Mouse (Mus musculus) CD4-positive, CD25-positive, alpha-beta regulatory T cell (primary cell): ENCODE results near the gene Pigb. TPM values are rescaled to one million over a fixed set of nuclear protein-coding genes. Genes with fewer than 3 reads are reported as not detected.

ENCODE experiments used
- polyA plus RNA-seq: library from polyadenylated mRNA; unstranded; fragments of 100-300 nt; shearing (Covaris generic); gene quantifications from one replicate; pipeline ENCODE4 v1.2.1, GENCODE M21; 2017

The Pigb gene
- polyA plus RNA-seq: 28.3 TPM

GRCm38 (mm10) chr9:73040080-73040479 lies at the start of gene Pigb:
Gene Pigb, minus strand, starts transcription at chr9:73040378.

GRCm38 (mm10) chr9:73044146-73045079 lies 4.2 kb upstream of the Pigb start, which contains the start of gene Rab27a:
Gene Rab27a, plus strand, starts transcription at chr9:73044854.

GRCm38 (mm10) chr9:72985250-72986220 lies 54.6 kb downstream of the Pigb start, which contains the start of the genes Ccpg1os and Ccpg1:
Gene Ccpg1os, minus strand, starts transcription at chr9:72985382.
Gene Ccpg1, plus strand, starts transcription at chr9:72985429.

GRCm38 (mm10) chr9:72958521-72959450 lies 81.4 kb downstream of the Pigb start, which contains the start of the genes Dyx1c1 and Gm44503:
Gene Dyx1c1, plus strand, starts transcription at chr9:72958785.
Gene Gm44503, plus strand, starts transcription at chr9:72958852.

Other genes with a start within 250 kb of the Pigb start
- gene Prtg, start 233.5 kb downstream of the Pigb start, polyA plus RNA-seq: 0.12 TPM
- not detected for gene Pygo1, start 114.7 kb downstream of the Pigb start, polyA plus RNA-seq
- gene Dyx1c1, start 81.6 kb downstream of the Pigb start, polyA plus RNA-seq: 3.9 TPM
- gene Gm44503, start 81.5 kb downstream of the Pigb start, polyA plus RNA-seq: not detected
- 7.0 TPM for gene Ccpg1os, start 55.0 kb downstream of the Pigb start, polyA plus RNA-seq
- gene Ccpg1, start 54.9 kb downstream of the Pigb start, polyA plus RNA-seq: 92.9 TPM
- 47.5 TPM for gene Rab27a, start 4.5 kb upstream of the Pigb start, polyA plus RNA-seq
- gene Khdc3, start 61.5 kb upstream of the Pigb start, polyA plus RNA-seq: 0.48 TPM
- gene Gm20509, start 62.1 kb upstream of the Pigb start, polyA plus RNA-seq: not detected
- gene Rsl24d1, start 73.0 kb upstream of the Pigb start, polyA plus RNA-seq: 69.4 TPM